Comparison of ENCODE assay signal across 22 mouse cellular contexts in genomic region chr17:44821940-44822339, GRCm38 (mm10).
"Had no signal": no experiment of that assay in that cellular context is flagged by ENCODE, and none has a peak within 500 bp of the region (broad histone marks: within the 10 kb centered on the region; RNA-seq: fewer than 3 reads in every experiment).

No protein-coding gene starts in this region.

- H3K9me3 ChIP-seq: kidney, embryonic 15.5 days; limb, embryonic 12.5 days; limb, embryonic 15.5 days; lung, embryonic 15.5 days; megakaryocyte, embryonic 14.5 days; midbrain, embryonic 10.5 days; midbrain, embryonic 13.5 days; neural tube, embryonic 13.5 days; stomach, embryonic 15.5 days had no signal

- H3K4me1 ChIP-seq: kidney, embryonic 15.5 days; limb, embryonic 12.5 days; limb, embryonic 15.5 days; lung, embryonic 15.5 days; midbrain, embryonic 10.5 days; midbrain, embryonic 13.5 days; neural tube, embryonic 13.5 days; stomach, embryonic 15.5 days had no signal

- DNase-seq: kidney, adult 11 months; kidney, adult 8-10 months; kidney, postnatal 10 days; kidney, postnatal 36 days; left cerebral cortex, postnatal 4 days; lung, adult 18-20 months; lung, postnatal 10 days; lung, postnatal 36 days; right cerebral cortex, postnatal 25 days; spleen, adult 18-20 months; thymus, postnatal 25 days had no signal

- H3K9ac ChIP-seq: kidney, embryonic 15.5 days; limb, embryonic 12.5 days; limb, embryonic 15.5 days; lung, embryonic 15.5 days; midbrain, embryonic 13.5 days; neural tube, embryonic 13.5 days; stomach, embryonic 15.5 days had no signal

- H3K27ac ChIP-seq: kidney, embryonic 15.5 days; limb, embryonic 12.5 days; limb, embryonic 15.5 days; lung, embryonic 15.5 days; midbrain, embryonic 10.5 days; midbrain, embryonic 13.5 days; neural tube, embryonic 13.5 days; stomach, embryonic 15.5 days had no signal

- H3K27me3 ChIP-seq: kidney, embryonic 15.5 days; limb, embryonic 12.5 days; limb, embryonic 15.5 days; lung, embryonic 15.5 days; megakaryocyte, embryonic 14.5 days; midbrain, embryonic 13.5 days; neural tube, embryonic 13.5 days; stomach, embryonic 15.5 days had no signal

- ATAC-seq: midbrain, embryonic 13.5 days; midbrain, embryonic 16.5 days had no signal

- H3K4me3 ChIP-seq: kidney, embryonic 15.5 days; limb, embryonic 12.5 days; limb, embryonic 15.5 days; lung, embryonic 15.5 days; megakaryocyte, embryonic 14.5 days; midbrain, embryonic 10.5 days; midbrain, embryonic 13.5 days; myocyte; neural tube, embryonic 13.5 days; stomach, embryonic 15.5 days had no signal

- H3K4me2 ChIP-seq: kidney, embryonic 15.5 days; limb, embryonic 12.5 days; limb, embryonic 15.5 days; lung, embryonic 15.5 days; midbrain, embryonic 13.5 days; neural tube, embryonic 13.5 days; stomach, embryonic 15.5 days had no signal

- H3K36me3 ChIP-seq: kidney, embryonic 15.5 days; limb, embryonic 12.5 days; limb, embryonic 15.5 days; lung, embryonic 15.5 days; midbrain, embryonic 10.5 days; midbrain, embryonic 13.5 days; neural tube, embryonic 13.5 days; stomach, embryonic 15.5 days had no signal
